Mouse (Mus musculus): ENCODE measurements at regions not wholly inside any gene's neighbourhood (a gene's known extent, or its start where the extent isn't known, plus 50 kb on each side); places are given as distances from the start of the nearest gene placed in this dataset.

GRCm38 (mm10) chr16:93130622-93131021 is 304.7 kb upstream of the Runx1 start:
- H3K4me1 ChIP-seq (ENCODE audit: control insufficient read depth, insufficient read depth, low read length), result no peaks in the 10 kb centered on the region
- no peaks in the 10 kb centered on the region for H3K9me3 ChIP-seq (ENCODE audit: control insufficient read depth, low read length)
- H3K27me3 ChIP-seq (ENCODE audit: control insufficient read depth, insufficient read depth, low read length), result no peaks in the 10 kb centered on the region
- 76% methylated on average over 6 of the region's 6 CpGs for WGBS
- ATAC-seq (ENCODE audit: insufficient read depth, low FRiP score, low TSS enrichment) (no peak), DNase-seq (ENCODE audit: low spot score) (no peak)
- H3K27ac ChIP-seq (ENCODE audit: low read depth, low read length), result no peak overlapping the region
- H3K36me3 ChIP-seq (ENCODE audit: control insufficient read depth, insufficient read depth, low read length), result no peaks in the 10 kb centered on the region
- H3K4me2 ChIP-seq (ENCODE audit: low read depth), result no peak overlapping the region
- H3K4me3 ChIP-seq (ENCODE audit: low read depth, low read length), result no peak overlapping the region
- H3K9ac ChIP-seq (ENCODE audit: low read length), result no peak overlapping the region

DNA sequence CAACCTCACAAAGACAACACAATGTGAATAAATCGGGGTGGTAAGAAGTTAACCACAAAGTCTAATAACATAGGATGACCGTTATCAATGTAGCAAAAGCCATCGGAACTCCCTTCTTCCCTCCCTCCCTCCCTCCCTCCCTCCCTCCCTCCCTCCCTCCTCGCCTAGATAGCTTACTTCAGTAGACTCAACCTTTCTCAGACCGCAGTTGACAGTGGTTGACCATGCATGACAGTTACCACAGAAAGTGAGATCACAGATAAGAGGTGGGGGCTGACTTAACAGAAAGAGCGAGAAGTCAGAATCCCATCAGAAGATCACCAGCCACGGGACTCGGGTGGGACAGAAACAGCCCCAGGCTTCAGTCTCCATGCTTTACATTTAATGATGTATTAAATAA is 297.8 kb upstream of the Runx1 start:
- WGBS, result 93% methylated on average over 7 of the region's 8 CpGs
- H3K9me3 ChIP-seq (ENCODE audit: control insufficient read depth, low read length), result no peaks in the 10 kb centered on the region
- H3K27ac ChIP-seq (ENCODE audit: low read depth, low read length), result no peak overlapping the region
- no peak overlapping the region for H3K4me2 ChIP-seq (ENCODE audit: low read depth)
- H3K4me3 ChIP-seq (ENCODE audit: low read depth, low read length), result no peak overlapping the region
- DNase-seq (ENCODE audit: low spot score) (no peak), ATAC-seq (ENCODE audit: insufficient read depth, low FRiP score, low TSS enrichment) (no peak)
- H3K36me3 ChIP-seq (ENCODE audit: control insufficient read depth, insufficient read depth, low read length), result no peaks in the 10 kb centered on the region
- no peaks in the 10 kb centered on the region for H3K27me3 ChIP-seq (ENCODE audit: control insufficient read depth, insufficient read depth, low read length)
- H3K9ac ChIP-seq (ENCODE audit: low read length), result no peak overlapping the region
- no peaks in the 10 kb centered on the region for H3K4me1 ChIP-seq (ENCODE audit: control insufficient read depth, insufficient read depth, low read length)

DNA sequence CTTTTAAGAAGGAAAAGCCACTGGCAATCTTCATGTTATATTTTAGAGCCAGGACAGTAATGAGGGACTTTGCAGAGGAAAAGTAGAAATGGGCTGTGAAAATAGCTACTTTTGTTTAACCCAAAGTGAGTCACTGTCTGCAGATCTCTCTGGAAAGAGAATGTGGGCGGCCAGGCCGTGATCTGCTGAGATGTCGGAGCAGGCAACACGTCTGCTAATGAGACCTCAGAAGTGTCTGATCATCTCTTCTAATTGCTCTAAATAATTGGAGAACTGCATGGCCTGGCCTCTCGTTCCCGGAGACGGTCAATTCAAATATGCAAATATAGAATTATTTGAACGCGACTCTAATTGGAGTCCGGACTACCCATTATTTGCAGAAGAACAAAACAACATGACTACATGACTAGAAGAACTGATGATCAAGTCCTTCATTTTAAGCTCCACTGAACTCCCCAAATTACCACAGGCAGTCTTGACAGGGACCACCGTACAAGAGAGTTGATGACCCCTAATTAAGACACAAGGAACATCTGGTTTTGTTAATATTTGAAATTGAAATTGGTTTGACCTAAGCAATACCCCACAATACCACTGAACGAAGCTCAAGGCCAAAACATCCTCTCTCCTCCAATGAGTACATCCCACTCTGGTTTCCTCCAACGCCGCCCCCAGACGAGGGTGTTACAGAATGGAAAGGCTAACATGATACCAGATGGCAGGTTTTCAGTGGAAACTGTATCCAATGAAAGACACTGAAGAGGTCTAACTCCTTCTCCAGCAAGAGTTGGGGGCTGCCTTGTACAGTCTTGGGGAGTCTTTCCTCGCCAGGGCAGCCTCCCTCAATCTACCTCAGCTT is 290.4 kb upstream of the Runx1 start:
- Histone ChIP-seq H3K9ac (ENCODE audit: low read length) (no peak overlapping the region), H3K27me3 (ENCODE audit: control insufficient read depth, insufficient read depth, low read length) (no peaks in the 10 kb centered on the region), H3K27ac (ENCODE audit: low read depth, low read length) (no peak overlapping the region), H3K4me1 (ENCODE audit: control insufficient read depth, insufficient read depth, low read length) (no peaks in the 10 kb centered on the region), H3K4me3 (ENCODE audit: low read depth, low read length) (no peak overlapping the region), H3K4me2 (ENCODE audit: low read depth) (no peak overlapping the region), H3K36me3 (ENCODE audit: control insufficient read depth, insufficient read depth, low read length) (no peaks in the 10 kb centered on the region), H3K9me3 (ENCODE audit: control insufficient read depth, low read length) (no peaks in the 10 kb centered on the region)
- DNase-seq (ENCODE audit: low spot score) (no peak), ATAC-seq (ENCODE audit: insufficient read depth, low FRiP score, low TSS enrichment) (no peak)
- 90% methylated on average over 16 of the region's 16 CpGs for WGBS

- no peak for ATAC-seq (ENCODE audit: insufficient read depth, low FRiP score, low TSS enrichment)
- Histone ChIP-seq H3K4me1 (ENCODE audit: control insufficient read depth, insufficient read depth, low read length) (no peaks in the 10 kb centered on the region), H3K9me3 (ENCODE audit: control insufficient read depth, low read length) (no peaks in the 10 kb centered on the region), H3K4me3 (ENCODE audit: low read depth, low read length) (no peak overlapping the region), H3K27me3 (ENCODE audit: control insufficient read depth, insufficient read depth, low read length) (no peaks in the 10 kb centered on the region), H3K36me3 (ENCODE audit: control insufficient read depth, insufficient read depth, low read length) (no peaks in the 10 kb centered on the region), H3K4me2 (ENCODE audit: low read depth) (no peak overlapping the region), H3K27ac (ENCODE audit: low read depth, low read length) (no peak overlapping the region), H3K9ac (ENCODE audit: low read length) (no peak overlapping the region)
- no peak for DNase-seq (ENCODE audit: low spot score)
- WGBS, result 79% methylated on average over 3 of the region's 3 CpGs
These were observed 285.0 kb upstream of the Runx1 start for GRCm38 (mm10) chr16:93110912-93111311.

DNA sequence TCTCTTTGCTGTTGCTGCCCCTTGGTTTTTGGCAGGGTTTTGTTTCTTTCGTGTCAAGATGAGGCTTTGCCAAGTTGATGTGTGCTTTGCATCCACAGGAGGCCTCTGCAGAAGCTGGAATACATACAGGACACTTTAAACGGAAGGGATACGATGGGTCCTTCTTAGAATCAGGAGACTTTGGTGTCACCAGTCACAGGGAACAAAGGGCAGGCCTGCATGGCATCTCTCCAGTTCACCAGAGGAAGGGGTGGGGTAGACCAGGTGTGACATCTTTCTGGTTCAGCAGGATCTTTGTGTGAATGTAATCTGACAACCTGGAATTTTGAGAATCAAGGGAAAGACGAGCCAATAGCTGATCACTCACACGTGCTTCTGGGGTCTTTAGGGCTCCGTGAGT is 284.5 kb upstream of the Runx1 start:
- Histone ChIP-seq H3K4me3 (ENCODE audit: low read depth, low read length) (no peak overlapping the region), H3K9ac (ENCODE audit: low read length) (no peak overlapping the region), H3K27ac (ENCODE audit: low read depth, low read length) (no peak overlapping the region), H3K4me1 (ENCODE audit: control insufficient read depth, insufficient read depth, low read length) (no peaks in the 10 kb centered on the region), H3K4me2 (ENCODE audit: low read depth) (no peak overlapping the region), H3K27me3 (ENCODE audit: control insufficient read depth, insufficient read depth, low read length) (no peaks in the 10 kb centered on the region), H3K9me3 (ENCODE audit: control insufficient read depth, low read length) (no peaks in the 10 kb centered on the region), H3K36me3 (ENCODE audit: control insufficient read depth, insufficient read depth, low read length) (no peaks in the 10 kb centered on the region)
- WGBS, result 80% methylated on average over 6 of the region's 6 CpGs
- no peak for DNase-seq (ENCODE audit: low spot score)
- ATAC-seq (ENCODE audit: insufficient read depth, low FRiP score, low TSS enrichment), result no peak

- Histone ChIP-seq H3K27me3 (ENCODE audit: control insufficient read depth, insufficient read depth, low read length) (no peaks in the 10 kb centered on the region), H3K27ac (ENCODE audit: low read depth, low read length) (no peak overlapping the region), H3K4me1 (ENCODE audit: control insufficient read depth, insufficient read depth, low read length) (no peaks in the 10 kb centered on the region), H3K9ac (ENCODE audit: low read length) (no peak overlapping the region), H3K36me3 (ENCODE audit: control insufficient read depth, insufficient read depth, low read length) (no peaks in the 10 kb centered on the region), H3K4me3 (ENCODE audit: low read depth, low read length) (no peak overlapping the region), H3K9me3 (ENCODE audit: control insufficient read depth, low read length) (no peaks in the 10 kb centered on the region), H3K4me2 (ENCODE audit: low read depth) (no peak overlapping the region)
- ATAC-seq (ENCODE audit: insufficient read depth, low FRiP score, low TSS enrichment), result no peak
- 90% methylated on average over 12 of the region's 12 CpGs for WGBS
- no peak for DNase-seq (ENCODE audit: low spot score)
These were observed 283.9 kb upstream of the Runx1 start for GRCm38 (mm10) chr16:93109683-93110407.

DNA sequence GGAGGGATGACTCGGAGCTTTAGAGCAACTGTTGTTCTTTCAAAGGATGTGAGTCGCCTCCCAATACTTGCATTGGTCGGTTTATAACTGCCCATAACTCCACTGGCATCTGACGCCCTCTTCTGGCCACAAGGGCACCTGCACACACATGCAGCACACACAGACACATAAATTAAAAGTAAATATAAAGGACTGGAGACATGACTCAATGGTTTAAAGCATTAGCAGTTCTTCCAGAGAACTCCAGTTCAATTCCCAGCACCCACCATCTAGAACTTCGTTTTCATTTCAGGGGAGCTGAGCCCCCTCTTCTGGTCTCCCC is 281.5 kb upstream of the Runx1 start:
- no peak overlapping the region for H3K27ac ChIP-seq (ENCODE audit: low read depth, low read length)
- H3K36me3 ChIP-seq (ENCODE audit: control insufficient read depth, insufficient read depth, low read length), result no peaks in the 10 kb centered on the region
- no peaks in the 10 kb centered on the region for H3K27me3 ChIP-seq (ENCODE audit: control insufficient read depth, insufficient read depth, low read length)
- no peak overlapping the region for H3K4me2 ChIP-seq (ENCODE audit: low read depth)
- ATAC-seq (ENCODE audit: insufficient read depth, low FRiP score, low TSS enrichment), result no peak
- 91% methylated on average over 5 of the region's 5 CpGs for WGBS
- no peak overlapping the region for H3K4me3 ChIP-seq (ENCODE audit: low read depth, low read length)
- no peaks in the 10 kb centered on the region for H3K9me3 ChIP-seq (ENCODE audit: control insufficient read depth, low read length)
- DNase-seq (ENCODE audit: low spot score), result no peak
- H3K9ac ChIP-seq (ENCODE audit: low read length), result no peak overlapping the region
- H3K4me1 ChIP-seq (ENCODE audit: control insufficient read depth, insufficient read depth, low read length), result no peaks in the 10 kb centered on the region

DNA sequence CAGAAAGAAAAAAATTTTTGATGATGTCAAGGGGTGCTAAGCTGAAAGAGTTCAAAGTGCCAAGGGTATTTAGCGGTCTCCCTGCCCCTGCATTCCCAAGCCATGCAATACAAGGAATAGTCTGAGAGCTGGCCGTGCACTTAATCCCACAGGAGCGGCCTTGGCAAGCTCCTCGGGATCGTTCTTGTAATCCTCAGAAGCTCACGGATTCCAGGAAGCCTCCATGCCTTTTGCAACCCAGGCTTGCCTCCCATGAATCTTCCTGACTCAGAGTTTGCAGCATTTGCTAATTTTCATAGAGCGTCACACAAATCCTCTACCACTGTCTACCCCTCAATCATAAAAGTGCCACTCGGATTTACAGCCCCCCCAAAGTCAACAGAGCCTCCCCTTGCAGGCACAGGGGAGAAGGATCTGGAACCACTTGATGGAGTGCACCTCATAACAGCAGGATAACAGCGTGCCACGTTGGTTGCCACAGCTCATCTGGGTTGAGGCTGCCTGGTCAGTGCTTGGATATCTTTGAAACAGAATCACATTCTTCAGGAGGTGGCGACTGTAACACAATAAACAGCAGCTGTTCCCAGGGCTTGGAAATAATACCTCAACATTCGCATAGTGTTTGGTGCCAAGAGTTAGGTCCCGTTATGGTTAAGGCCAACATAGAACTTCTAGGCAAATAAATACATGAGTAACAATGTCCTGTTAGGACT is 281.0 kb upstream of the Runx1 start:
- DNase-seq (ENCODE audit: low spot score), result no peak
- WGBS, result 78% methylated on average over 13 of the region's 13 CpGs
- no peaks in the 10 kb centered on the region for H3K36me3 ChIP-seq (ENCODE audit: control insufficient read depth, insufficient read depth, low read length)
- no peak for ATAC-seq (ENCODE audit: insufficient read depth, low FRiP score, low TSS enrichment)
- H3K4me3 ChIP-seq (ENCODE audit: low read depth, low read length), result no peak overlapping the region
- no peaks in the 10 kb centered on the region for H3K9me3 ChIP-seq (ENCODE audit: control insufficient read depth, low read length)
- no peaks in the 10 kb centered on the region for H3K27me3 ChIP-seq (ENCODE audit: control insufficient read depth, insufficient read depth, low read length)
- no peaks in the 10 kb centered on the region for H3K4me1 ChIP-seq (ENCODE audit: control insufficient read depth, insufficient read depth, low read length)
- no peak overlapping the region for H3K4me2 ChIP-seq (ENCODE audit: low read depth)
- H3K9ac ChIP-seq (ENCODE audit: low read length), result no peak overlapping the region
- H3K27ac ChIP-seq (ENCODE audit: low read depth, low read length), result no peak overlapping the region
